Mouse (Mus musculus) heart, embryonic 11.5 days (tissue): Measurements from ENCODE around the gene Ehbp1l1. TPM values are rescaled to one million over a fixed set of nuclear protein-coding genes. Genes with fewer than 3 reads are reported as not detected.

Experiments
- ATAC-seq: fragments of 200-750 bp; cut with Nextera tagmentation; replicated peaks from 2 replicates; pipeline ENCODE4 v1.8.0; 2017; ENCODE audit warnings: moderate library complexity; ENCODE audit not compliant: insufficient number of reproducible peaks, low FRiP score, low TSS enrichment
- H3K27ac ChIP-seq: fragments of 300-500 bp; sonication (generic); 2 replicates; pipeline ENCODE4 v1.5.1; 2014; ENCODE audit warnings: mild to moderate bottlenecking, low read depth, low read length
- H3K27me3 ChIP-seq: fragments of 300-500 bp; sonication (generic); 2 replicates; pipeline ENCODE4 v1.6.1; 2014; ENCODE audit warnings: mild to moderate bottlenecking, low read length, mixed read lengths; ENCODE audit not compliant: control insufficient read depth, insufficient read depth
- H3K36me3 ChIP-seq: fragments of 300-500 bp; sonication (generic); 2 replicates; pipeline ENCODE4 v1.6.1; 2014; ENCODE audit warnings: mild to moderate bottlenecking, low read length, moderate library complexity, mixed read lengths; ENCODE audit not compliant: control insufficient read depth, insufficient read depth
- H3K4me1 ChIP-seq: fragments of 300-500 bp; sonication (generic); 2 replicates; pipeline ENCODE4 v1.6.1; 2014; ENCODE audit warnings: low read length; ENCODE audit not compliant: control insufficient read depth, insufficient read depth
- H3K4me2 ChIP-seq: fragments of 300-500 bp; sonication (generic); 2 replicates; pipeline ENCODE4 v1.6.1; 2014; ENCODE audit warnings: mild to moderate bottlenecking, moderate library complexity
- H3K4me3 ChIP-seq: fragments of 300-500 bp; sonication (generic); 2 replicates; pipeline ENCODE4 v1.5.1; 2014; ENCODE audit warnings: low read depth, low read length
- H3K9ac ChIP-seq: fragments of 300-500 bp; sonication (generic); 2 replicates; pipeline ENCODE4 v1.6.1; 2014; ENCODE audit warnings: mild to moderate bottlenecking, low read depth, low read length, moderate library complexity
- H3K9me3 ChIP-seq: fragments of 300-500 bp; sonication (generic); replicated peaks from 2 replicates; pipeline ENCODE4 v1.6.1; 2016; ENCODE audit warnings: low read length; ENCODE audit not compliant: control insufficient read depth
- WGBS: fragments of 180-500 bp; shearing (Covaris S2); extraction: QIAGEN DNeasy Blood & Tissue Kit; methylation state at CpG from one replicate; pipeline ENCODE4 v1.1.7; 2014; ENCODE audit not compliant: insufficient replicate concordance; 5-methylcytosine and 5-hydroxymethylcytosine counted together
- polyA plus RNA-seq: library from polyadenylated mRNA; unstranded; fragments of >200 nt; fragmentation: Nextera tagmentation; extraction: Ambion mirVana; gene quantifications from 2 replicates; pipeline ENCODE4 v1.2.1, GENCODE M21; 2014

The Ehbp1l1 gene
- 54.8 and 68.0 TPM in 2 replicates for polyA plus RNA-seq

DNA sequence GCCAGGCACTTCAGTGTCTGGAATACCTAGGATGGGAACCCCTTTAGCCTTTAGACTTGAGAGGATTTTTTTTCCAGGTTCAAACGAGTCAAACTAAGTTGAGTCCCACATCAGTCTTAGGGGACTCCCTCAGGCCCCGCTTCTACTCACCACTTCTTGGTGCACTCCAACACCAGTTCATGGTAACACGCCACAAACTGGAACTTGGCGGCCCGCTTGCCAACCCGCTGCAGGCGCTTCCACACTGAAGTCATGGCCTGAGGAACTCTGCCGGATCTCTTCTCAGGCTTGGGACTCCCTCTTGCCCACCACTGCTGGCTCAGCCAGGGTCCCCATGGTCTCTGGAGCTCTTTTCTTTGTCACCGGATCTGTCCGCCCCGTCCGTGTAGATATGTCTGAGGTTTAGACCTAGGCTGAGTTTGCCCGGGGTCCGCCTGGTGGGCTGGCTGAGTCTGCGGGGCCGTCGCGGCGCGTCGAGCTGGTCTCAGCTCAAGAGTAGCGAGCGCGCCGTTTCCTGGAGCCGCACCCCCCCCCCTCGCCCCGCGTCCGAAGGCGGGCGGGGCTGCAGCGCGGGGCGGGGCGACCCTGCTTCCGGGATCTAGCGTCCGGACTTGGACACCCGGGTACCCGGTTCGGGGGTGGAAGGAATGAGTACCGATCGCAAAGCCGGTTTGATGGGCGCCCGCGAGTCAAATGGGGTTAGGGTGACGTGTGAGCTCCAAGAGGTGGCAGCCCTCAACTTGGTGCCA lies at the start of gene Ehbp1l1:
Gene Ehbp1l1 (minus strand): TSS at position 551 of the 749 bp plus-strand sequence.
- H3K27ac ChIP-seq = peak within 1 kb of the TSS; percentile 91
- ATAC-seq = no peak; the same call in 1 of the 2 replicates
- H3K4me3 ChIP-seq = peak within 1 kb of the TSS; percentile 97
- H3K4me1 ChIP-seq = peaks cover 52% of the 10 kb centered on the region
- WGBS = 3% methylated on average over 49 of the region's 49 CpGs
- H3K27me3 ChIP-seq = no peaks in the 10 kb centered on the region
- H3K4me2 ChIP-seq = peak within 1 kb of the TSS; percentile 93
- peak within 1 kb of the TSS; percentile 97 for H3K9ac ChIP-seq
- H3K36me3 ChIP-seq = peaks cover 18% of the 10 kb centered on the region
- no peaks in the 10 kb centered on the region for H3K9me3 ChIP-seq

DNA sequence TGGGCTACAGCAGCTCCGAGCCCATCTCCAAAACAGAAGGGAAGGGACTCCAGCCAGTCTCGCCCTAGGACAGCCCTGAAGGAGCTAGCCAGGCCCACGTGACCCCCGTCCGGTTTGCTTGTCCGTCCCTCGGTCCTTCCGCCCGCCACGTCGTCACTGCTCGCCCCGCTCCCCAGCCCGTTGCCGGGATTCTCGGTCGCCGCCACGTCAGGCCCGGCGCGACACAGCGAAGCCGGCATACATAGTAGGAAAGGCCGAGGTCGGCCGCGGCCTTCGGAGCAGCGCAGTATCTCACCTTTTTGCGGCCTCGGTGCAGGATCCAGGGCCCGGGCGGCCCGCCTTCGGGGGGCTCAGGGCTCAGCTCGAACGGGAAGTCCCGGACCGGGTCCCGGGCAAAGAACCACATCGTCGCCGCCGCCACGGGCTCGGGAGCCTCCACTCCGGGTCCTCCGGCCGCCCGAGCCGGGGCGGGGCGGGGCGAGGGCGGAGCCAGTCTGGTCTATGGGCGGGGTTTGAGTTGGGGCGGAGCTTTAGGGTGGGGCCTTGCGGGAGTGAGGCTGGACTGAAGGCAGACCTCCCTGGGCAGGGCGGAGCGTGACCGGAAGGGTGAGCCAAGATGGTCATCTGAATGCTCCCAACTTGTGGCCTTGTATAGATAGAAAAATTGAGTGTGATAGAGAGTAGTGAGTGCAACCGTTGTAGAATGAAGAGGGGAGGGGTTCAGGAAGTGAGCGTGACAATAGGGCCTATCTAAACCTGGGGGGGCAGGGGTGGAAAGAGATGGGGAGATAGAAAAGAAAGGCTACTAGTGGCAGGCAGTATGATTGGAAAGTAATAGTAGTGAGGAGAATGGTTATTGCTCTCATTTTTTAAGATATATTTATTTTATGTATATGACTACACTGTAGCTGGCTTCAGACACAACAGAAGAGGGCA lies 45.1 kb upstream of the Ehbp1l1 start, which contains the start of gene Scyl1:
Gene Scyl1 (minus strand): TSS at position 495 of the 936 bp plus-strand sequence.
- H3K4me3 ChIP-seq = peak within 1 kb of the TSS; percentile 94
- H3K4me2 ChIP-seq = peak within 1 kb of the TSS; percentile 87
- no peaks in the 10 kb centered on the region for H3K9me3 ChIP-seq
- WGBS = under 1% methylated on average over 64 of the region's 64 CpGs
- peaks cover 12% of the 10 kb centered on the region for H3K4me1 ChIP-seq
- peaks cover 13% of the 10 kb centered on the region for H3K36me3 ChIP-seq
- H3K27ac ChIP-seq = peak within 1 kb of the TSS; percentile 88
- no peaks in the 10 kb centered on the region for H3K27me3 ChIP-seq
- ATAC-seq = peak; percentile 95
- peak within 1 kb of the TSS; percentile 87 for H3K9ac ChIP-seq

DNA sequence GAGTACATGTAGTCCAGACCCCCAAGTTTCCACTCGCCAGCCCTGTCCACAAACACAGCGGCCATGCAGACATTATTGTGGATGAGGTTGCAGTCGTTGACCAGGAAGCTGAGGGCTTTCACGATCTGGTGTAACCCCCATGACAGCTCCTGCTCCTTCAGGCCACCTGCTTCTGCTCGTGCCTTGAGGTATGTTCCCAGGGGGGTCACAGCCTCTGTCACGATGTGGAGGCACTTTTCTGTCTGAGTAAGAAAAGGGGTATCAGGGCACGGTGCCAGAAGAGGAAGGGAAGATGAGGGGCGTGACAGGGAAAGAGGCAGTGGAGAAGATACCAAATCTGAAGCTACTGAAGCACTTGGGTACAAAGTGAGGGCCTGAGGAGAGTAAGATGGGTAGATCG lies 44.2 kb upstream of the Ehbp1l1 start:
- Histone ChIP-seq H3K9ac (peak overlapping the region; percentile 87), H3K27ac (peak overlapping the region; percentile 88; the same call in 1 of the 2 replicates), H3K4me3 (peak overlapping the region; percentile 94), H3K4me2 (peak overlapping the region; percentile 87), H3K27me3 (no peaks in the 10 kb centered on the region), H3K4me1 (peaks cover 12% of the 10 kb centered on the region), H3K36me3 (peaks cover 13% of the 10 kb centered on the region), H3K9me3 (no peaks in the 10 kb centered on the region)
- WGBS = 43% methylated on average over 9 of the region's 9 CpGs
- ATAC-seq = no peak

DNA sequence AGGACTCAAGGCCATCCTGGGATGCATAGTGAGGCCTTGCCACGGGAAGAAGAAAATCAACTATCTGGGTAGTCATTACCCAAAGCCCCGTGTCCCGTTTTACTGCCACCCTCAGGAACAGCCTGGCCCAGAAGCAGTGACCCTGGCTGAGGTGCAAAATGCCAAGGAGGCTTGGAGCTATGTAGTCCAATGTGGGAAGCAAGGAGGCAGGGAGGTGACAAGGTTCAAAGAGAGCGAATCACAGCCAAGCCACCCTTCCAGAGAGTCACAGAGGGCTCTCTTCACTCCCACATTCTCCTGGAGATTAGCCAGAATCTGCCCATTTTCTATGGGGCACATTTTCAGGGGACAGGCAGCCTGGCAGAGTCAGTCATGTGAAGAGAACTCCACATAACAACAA lies 41.2 kb upstream of the Ehbp1l1 start:
- Histone ChIP-seq H3K4me3 (no peak overlapping the region), H3K9ac (no peak overlapping the region), H3K9me3 (no peaks in the 10 kb centered on the region), H3K27ac (no peak overlapping the region), H3K36me3 (peaks cover 30% of the 10 kb centered on the region), H3K4me1 (peaks cover 12% of the 10 kb centered on the region), H3K27me3 (no peaks in the 10 kb centered on the region), H3K4me2 (no peak overlapping the region)
- no peak for ATAC-seq
- WGBS = 86% methylated on average over 4 of the region's 4 CpGs

DNA sequence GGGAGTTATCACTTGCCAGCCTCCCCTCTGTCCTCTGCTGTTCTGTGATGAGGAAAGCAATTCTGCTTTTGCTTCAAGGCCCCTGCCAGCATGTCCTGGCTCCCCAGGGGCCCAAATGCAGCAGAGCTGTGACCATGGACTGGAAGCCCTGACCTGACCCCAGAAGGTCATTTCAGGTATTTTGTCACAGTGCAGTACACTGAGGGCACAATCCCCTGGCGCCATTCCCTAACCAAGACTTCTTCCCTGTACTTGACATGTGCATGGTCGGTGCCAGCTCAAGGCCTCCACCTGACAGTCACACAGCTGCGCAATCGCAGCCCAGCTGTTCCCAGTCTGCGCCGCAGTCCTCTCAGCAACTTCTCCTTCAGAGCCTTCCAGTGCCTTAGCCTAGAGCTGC lies 37.0 kb upstream of the Ehbp1l1 start:
- H3K27ac ChIP-seq = no peak overlapping the region
- no peaks in the 10 kb centered on the region for H3K4me1 ChIP-seq
- H3K4me2 ChIP-seq = no peak overlapping the region
- peaks cover 11% of the 10 kb centered on the region for H3K27me3 ChIP-seq
- no peak overlapping the region for H3K9ac ChIP-seq
- no peaks in the 10 kb centered on the region for H3K9me3 ChIP-seq
- H3K4me3 ChIP-seq = no peak overlapping the region
- no peak for ATAC-seq
- H3K36me3 ChIP-seq = peaks cover 53% of the 10 kb centered on the region
- 92% methylated on average over 6 of the region's 6 CpGs for WGBS

DNA sequence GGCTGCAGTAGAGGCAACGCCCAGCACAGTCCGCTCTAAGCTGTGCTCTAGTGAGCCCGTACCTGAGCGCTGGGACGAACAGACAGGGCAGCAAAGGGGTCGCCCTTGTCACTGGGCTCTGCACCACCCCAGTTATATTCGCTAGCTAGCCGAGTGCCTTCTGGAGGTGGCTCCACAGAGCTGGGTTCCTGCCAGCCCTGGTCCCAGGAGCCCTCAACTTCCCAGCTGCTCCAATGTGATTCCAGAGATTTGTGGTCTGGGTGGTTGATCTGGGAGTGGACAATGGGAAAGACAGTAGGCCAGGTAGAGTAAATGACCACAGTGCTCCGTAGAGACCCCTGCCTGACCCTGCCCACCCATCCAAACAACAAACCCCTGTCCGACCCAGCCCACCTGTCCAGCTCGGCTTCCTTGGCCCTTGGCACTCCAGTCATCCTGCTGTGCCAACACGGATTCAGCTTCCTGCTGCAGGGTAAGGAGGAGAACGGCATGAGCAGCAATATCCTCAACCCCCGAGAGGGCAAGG lies 32.8 kb upstream of the Ehbp1l1 start:
- H3K27ac ChIP-seq = no peak overlapping the region
- WGBS = 88% methylated on average over 14 of the region's 14 CpGs
- H3K9ac ChIP-seq = no peak overlapping the region
- ATAC-seq = no peak
- H3K9me3 ChIP-seq = no peaks in the 10 kb centered on the region
- peaks cover 50% of the 10 kb centered on the region for H3K27me3 ChIP-seq
- H3K36me3 ChIP-seq = peaks cover 44% of the 10 kb centered on the region
- no peak overlapping the region for H3K4me3 ChIP-seq
- peaks cover 16% of the 10 kb centered on the region for H3K4me1 ChIP-seq
- no peak overlapping the region for H3K4me2 ChIP-seq

DNA sequence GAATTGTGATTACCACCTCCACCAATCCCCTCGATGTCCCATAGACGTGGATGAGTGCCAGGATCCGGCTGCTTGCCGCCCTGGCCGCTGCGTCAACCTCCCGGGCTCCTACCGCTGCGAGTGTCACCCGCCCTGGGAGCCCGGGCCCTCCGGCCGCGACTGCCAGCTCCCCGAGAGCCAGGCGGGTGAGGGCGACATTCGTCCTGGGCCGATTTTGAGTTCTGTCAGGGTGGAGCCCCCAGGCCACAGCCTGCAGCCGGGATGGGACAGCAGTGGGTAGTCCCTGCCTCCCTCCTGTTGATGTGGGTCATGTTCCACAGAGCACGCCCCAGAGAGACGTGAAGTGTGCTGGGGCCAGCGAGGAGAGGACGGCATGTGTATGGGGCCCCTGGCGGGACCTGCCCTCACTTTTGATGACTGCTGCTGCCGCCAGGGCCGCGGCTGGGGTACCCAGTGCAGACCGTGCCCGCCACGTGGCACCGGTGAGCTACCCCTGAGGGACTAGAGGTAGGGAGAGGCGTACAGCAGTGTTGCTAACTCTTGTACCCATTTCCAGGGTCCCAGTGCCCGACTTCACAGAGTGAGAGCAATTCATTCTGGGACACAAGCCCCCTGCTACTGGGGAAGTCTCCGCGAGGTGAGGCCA lies 31.0 kb upstream of the Ehbp1l1 start:
- H3K9me3 ChIP-seq = no peaks in the 10 kb centered on the region
- WGBS = 11% methylated on average over 36 of the region's 36 CpGs
- ATAC-seq = no peak
- peaks cover 16% of the 10 kb centered on the region for H3K4me1 ChIP-seq
- peaks cover 68% of the 10 kb centered on the region for H3K27me3 ChIP-seq
- peak overlapping the region; percentile 41 for H3K4me3 ChIP-seq
- peak overlapping the region; percentile 60 for H3K9ac ChIP-seq
- peaks cover 35% of the 10 kb centered on the region for H3K36me3 ChIP-seq
- H3K4me2 ChIP-seq = peak overlapping the region; percentile 67
- no peak overlapping the region for H3K27ac ChIP-seq
